Mouse (Mus musculus) limb, embryonic 15.5 days (tissue): ENCODE results near the gene Rbm14. TPM values are rescaled to one million over a fixed set of nuclear protein-coding genes. Genes with fewer than 3 reads are reported as not detected.
"Not testable (repeated sequence)": the region's sequence is repeated elsewhere in the genome, so short reads cannot be mapped to it uniquely, and the experiment has no call there.

Experiments
- ATAC-seq: fragments of 200-750 bp; cut with Nextera tagmentation; 2 replicates; pipeline ENCODE4 v1.8.0; 2017; ENCODE audit warnings: low read depth, moderate TSS enrichment; ENCODE audit not compliant: insufficient number of reproducible peaks, low FRiP score, low TSS enrichment
- H3K27ac ChIP-seq: fragments of 300-500 bp; sonication (generic); 2 replicates; pipeline ENCODE4 v1.5.1; 2015; ENCODE audit warnings: moderate library complexity, mild to moderate bottlenecking, inconsistent platforms
- H3K27me3 ChIP-seq: fragments of 300-500 bp; sonication (generic); 2 replicates; pipeline ENCODE4 v1.6.1; 2015; ENCODE audit warnings: inconsistent platforms
- H3K36me3 ChIP-seq: fragments of 300-500 bp; sonication (generic); 2 replicates; pipeline ENCODE4 v1.6.1; 2015; ENCODE audit warnings: inconsistent platforms
- H3K4me1 ChIP-seq: fragments of 300-500 bp; sonication (generic); 2 replicates; pipeline ENCODE4 v1.6.1; 2015; ENCODE audit warnings: inconsistent platforms
- H3K4me2 ChIP-seq: fragments of 300-500 bp; sonication (generic); 2 replicates; pipeline ENCODE4 v1.6.1; 2015; ENCODE audit warnings: mild to moderate bottlenecking, inconsistent platforms
- H3K4me3 ChIP-seq: fragments of 300-500 bp; sonication (generic); 2 replicates; pipeline ENCODE4 v1.5.1; 2015; ENCODE audit warnings: mild to moderate bottlenecking, inconsistent platforms
- H3K9ac ChIP-seq: fragments of 300-500 bp; sonication (generic); 2 replicates; pipeline ENCODE4 v1.6.1; 2015; ENCODE audit warnings: inconsistent platforms
- H3K9me3 ChIP-seq: fragments of 300-500 bp; sonication (generic); 2 replicates; pipeline ENCODE4 v1.6.1; 2016; ENCODE audit warnings: inconsistent platforms
- WGBS: fragments of 180-500 bp; shearing (Covaris S2); methylation state at CpG from one replicate; pipeline ENCODE4 v1.1.7; 2015; 5-methylcytosine and 5-hydroxymethylcytosine counted together
- polyA plus RNA-seq: library from polyadenylated mRNA; unstranded; fragments of >200 nt; fragmentation: Nextera tagmentation; extraction: Ambion mirVana; gene quantifications from 2 replicates; pipeline ENCODE4 v1.2.1, GENCODE M21; 2015

Rbm14 gene
- polyA plus RNA-seq, 1 experiment from 2014 or later: 70.7 TPM

DNA sequence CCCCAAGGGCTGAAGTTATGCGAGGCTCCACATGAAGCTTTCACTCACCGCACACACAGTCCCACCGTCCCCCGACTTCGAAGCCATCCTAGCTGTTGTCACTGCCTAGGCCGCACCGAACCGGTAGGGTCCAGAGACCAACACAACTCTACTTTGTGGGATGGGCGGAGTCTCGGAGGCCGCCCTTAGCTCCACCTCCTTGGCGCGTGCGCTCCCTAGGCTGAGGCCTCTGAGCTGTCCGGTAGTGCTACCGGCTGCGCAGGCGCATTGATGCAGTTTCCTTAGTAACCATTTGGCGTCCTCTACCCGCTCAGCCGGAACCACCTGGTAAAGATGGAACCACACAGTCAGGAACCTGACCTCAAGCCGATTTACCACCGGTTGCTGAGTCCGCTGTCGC, 27.7 kb upstream of the Rbm14 start, which contains the start of the genes Ccs and Ccdc87:
Gene Ccs (minus strand): TSS at position 184 of the 400 bp plus-strand sequence.
Gene Ccdc87 (plus strand): TSS at position 218 of the 400 bp plus-strand sequence.
- peaks cover 16% of the 10 kb centered on the region for H3K4me1 ChIP-seq
- peaks cover 28% of the 10 kb centered on the region for H3K27me3 ChIP-seq
- 0 out of 2 replicates have a peak within 1 kb of the TSS, but pooled peaks have one; percentile 3 for H3K27ac ChIP-seq
- H3K36me3 ChIP-seq: no peaks in the 10 kb centered on the region
- peak within 1 kb of the TSS; percentile 66 for H3K9ac ChIP-seq
- peak; percentile 95 for ATAC-seq
- WGBS: under 1% methylated on average over 25 of the region's 25 CpGs
- peak within 1 kb of the TSS; percentile 63 for H3K4me3 ChIP-seq
- peak within 1 kb of the TSS; percentile 97 for H3K4me2 ChIP-seq
- H3K9me3 ChIP-seq: no peaks in the 10 kb centered on the region

DNA sequence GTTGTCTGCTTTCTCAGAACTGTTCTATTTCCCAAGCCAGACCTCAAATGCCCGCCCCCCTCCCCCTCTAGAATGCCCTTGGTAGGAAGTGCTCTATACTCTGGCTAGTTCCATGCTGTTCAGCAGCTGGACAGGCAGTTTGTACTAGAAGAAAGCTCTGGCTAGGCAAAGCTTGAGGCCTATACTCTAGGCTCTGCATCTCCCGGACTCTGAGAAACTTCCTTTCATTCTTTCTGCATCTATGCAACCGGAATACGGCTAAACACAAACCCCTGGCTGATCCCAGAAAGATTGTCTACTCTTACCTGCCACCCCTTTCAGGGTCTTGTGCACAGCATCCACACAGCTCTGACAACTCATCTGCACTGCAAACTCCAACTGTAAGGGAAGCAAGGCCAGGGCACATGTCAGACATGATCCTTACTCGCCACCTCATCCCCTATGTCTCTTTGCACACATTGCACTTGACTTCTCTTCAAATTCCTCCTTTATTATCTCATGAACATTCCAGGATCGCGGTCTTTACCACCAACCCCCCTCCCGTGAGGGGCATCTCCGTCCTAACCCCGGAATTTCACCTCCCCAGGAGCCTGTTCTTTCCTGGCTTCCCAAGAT, 27.2 kb upstream of the Rbm14 start:
- Histone ChIP-seq H3K27ac (0 out of 2 replicates have a peak overlapping the region, but pooled peaks have one; percentile 3), H3K9ac (peak overlapping the region; percentile 66), H3K9me3 (no peaks in the 10 kb centered on the region), H3K4me3 (peak overlapping the region; percentile 63), H3K27me3 (peaks cover 28% of the 10 kb centered on the region), H3K4me1 (peaks cover 16% of the 10 kb centered on the region), H3K4me2 (peak overlapping the region; percentile 97), H3K36me3 (no peaks in the 10 kb centered on the region)
- WGBS: 31% methylated on average over 10 of the region's 10 CpGs
- ATAC-seq: no peak

DNA sequence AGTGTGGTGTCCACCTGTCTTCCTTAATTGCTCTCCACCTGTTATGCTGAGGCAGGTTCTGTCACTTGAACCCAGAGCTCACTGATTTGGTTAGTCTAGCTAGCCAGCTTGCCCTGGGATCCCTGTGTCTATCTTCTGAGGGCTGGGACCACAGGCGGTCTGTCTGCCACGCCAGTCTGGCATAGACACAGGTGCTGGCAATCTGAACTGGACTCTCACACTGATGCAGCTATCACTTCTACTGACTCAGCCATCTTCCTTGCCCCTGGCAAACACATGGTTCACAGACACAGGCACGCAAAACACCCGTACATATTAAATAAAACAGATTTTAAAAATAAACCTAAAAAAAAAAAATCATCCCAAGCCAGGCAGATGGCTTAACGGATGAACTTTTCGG, 25.6 kb upstream of the Rbm14 start:
- ATAC-seq: no peak
- H3K36me3 ChIP-seq: peaks cover 7% of the 10 kb centered on the region; the same call in 1 of the 2 replicates
- 95% methylated on average over 6 of the region's 6 CpGs for WGBS

GRCm38 (mm10) chr19:4836096-4836495, 24.7 kb upstream of the Rbm14 start:
- 73% methylated on average over 2 of the region's 2 CpGs for WGBS
- no peak for ATAC-seq
- Histone ChIP-seq H3K4me1 (peaks cover 16% of the 10 kb centered on the region), H3K27me3 (peaks cover 15% of the 10 kb centered on the region), H3K4me3 (no peak overlapping the region), H3K9ac (no peak overlapping the region), H3K4me2 (no peak overlapping the region), H3K9me3 (no peaks in the 10 kb centered on the region), H3K27ac (no peak overlapping the region), H3K36me3 (peaks cover 7% of the 10 kb centered on the region; the same call in 1 of the 2 replicates)

More for the DNA sequence above, 25.6 kb upstream of the Rbm14 start:
- H3K27ac ChIP-seq: no peak overlapping the region
- peaks cover 25% of the 10 kb centered on the region for H3K27me3 ChIP-seq
- peaks cover 16% of the 10 kb centered on the region for H3K4me1 ChIP-seq
- H3K9me3 ChIP-seq: no peaks in the 10 kb centered on the region
- no peak overlapping the region for H3K4me2 ChIP-seq
- no peak overlapping the region for H3K4me3 ChIP-seq
- H3K9ac ChIP-seq: no peak overlapping the region

GRCm38 (mm10) chr19:4833977-4834376, 22.5 kb upstream of the Rbm14 start:
- Histone ChIP-seq H3K4me1 (peaks cover 9% of the 10 kb centered on the region), H3K4me2 (no peak overlapping the region), H3K36me3 (peaks cover 16% of the 10 kb centered on the region; the same call in 1 of the 2 replicates), H3K4me3 (no peak overlapping the region), H3K27ac (no peak overlapping the region), H3K27me3 (no peaks in the 10 kb centered on the region), H3K9me3 (no peaks in the 10 kb centered on the region), H3K9ac (no peak overlapping the region)
- no peak for ATAC-seq
- WGBS: 79% methylated on average over 8 of the region's 8 CpGs

GRCm38 (mm10) chr19:4829156-4829555, 17.7 kb upstream of the Rbm14 start:
- no peaks in the 10 kb centered on the region for H3K27me3 ChIP-seq
- H3K9ac ChIP-seq: no peak overlapping the region
- no peaks in the 10 kb centered on the region for H3K4me1 ChIP-seq
- H3K4me2 ChIP-seq: no peak overlapping the region
- ATAC-seq: no peak
- H3K4me3 ChIP-seq: no peak overlapping the region
- H3K36me3 ChIP-seq: peaks cover 34% of the 10 kb centered on the region
- H3K27ac ChIP-seq: no peak overlapping the region
- H3K9me3 ChIP-seq: no peaks in the 10 kb centered on the region
- WGBS: 55% methylated on average over 7 of the region's 7 CpGs

DNA sequence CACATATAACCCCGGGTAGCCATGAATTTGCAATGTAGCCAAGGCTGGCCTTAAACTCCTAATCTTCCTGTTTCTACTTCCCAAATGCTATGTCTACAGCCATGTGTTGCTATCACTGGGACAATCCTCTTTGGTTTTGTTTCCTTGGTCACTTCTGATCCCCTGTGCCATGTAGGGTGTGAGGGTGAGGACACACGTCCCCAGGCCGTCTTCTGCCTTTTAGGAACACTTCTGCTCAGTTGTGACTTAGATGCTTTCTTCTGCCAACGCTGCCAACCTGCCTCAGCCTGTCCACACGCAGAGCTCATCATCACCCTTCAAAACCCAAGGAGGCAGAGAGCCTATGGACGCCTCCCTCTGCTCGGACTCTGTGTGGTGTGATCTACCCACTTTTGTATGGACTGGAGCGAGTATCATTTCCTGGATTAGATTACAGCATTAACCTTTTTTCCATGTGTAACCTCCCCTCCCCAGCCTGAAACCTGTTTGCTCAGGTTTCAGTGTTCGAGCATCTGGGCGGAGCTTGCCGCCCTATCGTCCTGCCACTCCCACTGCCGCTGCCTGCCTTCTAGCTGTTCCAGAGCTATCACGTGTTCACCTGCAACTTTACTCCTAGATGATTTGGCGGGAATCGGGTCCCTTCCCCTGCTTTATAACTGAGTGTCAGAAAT, 17.1 kb upstream of the Rbm14 start:
- Histone ChIP-seq H3K9ac (no peak overlapping the region), H3K4me1 (no peaks in the 10 kb centered on the region), H3K4me2 (no peak overlapping the region), H3K36me3 (peaks cover 36% of the 10 kb centered on the region), H3K27me3 (no peaks in the 10 kb centered on the region), H3K27ac (no peak overlapping the region), H3K4me3 (no peak overlapping the region), H3K9me3 (no peaks in the 10 kb centered on the region)
- ATAC-seq: no peak
- 48% methylated on average over 16 of the region's 16 CpGs for WGBS

GRCm38 (mm10) chr19:4820678-4821303, 9.4 kb upstream of the Rbm14 start:
- peak; percentile 71; the same call in 1 of the 2 replicates for ATAC-seq
- no peak overlapping the region for H3K9ac ChIP-seq
- no peak overlapping the region for H3K4me3 ChIP-seq
- no peaks in the 10 kb centered on the region for H3K9me3 ChIP-seq
- WGBS: 59% methylated on average over 5 of the region's 5 CpGs
- no peaks in the 10 kb centered on the region for H3K27me3 ChIP-seq
- H3K36me3 ChIP-seq: peaks cover 18% of the 10 kb centered on the region
- H3K27ac ChIP-seq: no peak overlapping the region
- H3K4me1 ChIP-seq: peaks cover 3% of the 10 kb centered on the region; the same call in 1 of the 2 replicates
- no peak overlapping the region for H3K4me2 ChIP-seq

DNA sequence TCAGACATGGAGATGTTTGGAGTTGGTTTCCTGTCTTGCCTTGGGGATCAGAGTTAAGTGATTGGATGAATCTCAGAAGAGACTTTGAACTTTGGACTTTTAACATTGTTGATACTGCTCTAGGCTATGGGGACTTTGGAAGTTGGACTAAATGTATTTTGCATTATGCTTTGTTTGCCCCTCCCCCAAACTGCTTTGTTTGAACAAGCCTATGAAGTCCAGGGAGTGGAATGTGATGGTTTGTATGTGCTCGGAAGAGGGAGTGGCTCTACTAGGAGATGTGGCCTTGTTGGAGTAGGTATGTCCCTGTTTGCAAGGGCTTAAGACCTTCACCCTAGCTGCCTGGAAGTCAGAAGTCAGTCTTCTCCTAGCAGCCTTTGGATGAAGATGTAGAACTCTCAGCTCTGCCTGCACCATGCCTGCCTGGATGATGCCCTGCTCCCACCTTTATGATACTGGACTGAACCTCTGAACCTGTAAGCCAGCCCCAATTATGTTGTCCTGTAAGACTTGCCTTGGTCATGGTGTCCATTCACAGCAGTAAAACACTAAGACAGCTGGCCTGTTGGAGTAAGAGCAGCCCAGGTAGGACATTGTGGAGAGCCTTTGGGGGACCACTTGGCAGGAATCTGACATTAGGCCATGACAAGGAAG, 5.9 kb upstream of the Rbm14 start:
- no peak for ATAC-seq

DNA sequence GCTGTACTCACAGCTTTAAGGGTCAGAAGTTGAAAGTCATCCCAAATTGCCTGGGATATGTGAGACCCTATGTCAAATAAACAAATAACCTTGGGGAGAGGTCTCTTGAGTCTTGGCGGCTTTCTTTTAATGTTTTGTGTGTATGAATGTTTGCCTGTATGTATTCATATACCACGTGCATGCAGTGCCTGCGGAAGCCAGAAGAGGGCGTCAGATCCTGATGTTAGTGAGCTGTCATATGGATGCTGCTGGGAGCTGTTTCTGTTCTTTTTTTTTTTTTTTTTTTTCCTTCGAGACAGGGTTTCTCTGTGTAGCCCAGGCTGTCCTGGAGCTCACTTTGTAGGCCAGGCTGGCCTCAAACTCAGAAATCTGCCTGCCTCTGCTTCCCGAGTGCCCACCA, 1.6 kb upstream of the Rbm14 start:
- no peak overlapping the region for H3K27ac ChIP-seq
- no peak overlapping the region for H3K9ac ChIP-seq
- no peak overlapping the region for H3K4me2 ChIP-seq
- no peaks in the 10 kb centered on the region for H3K9me3 ChIP-seq
- H3K27me3 ChIP-seq: no peaks in the 10 kb centered on the region
- 83% methylated on average over 5 of the region's 6 CpGs for WGBS
- ATAC-seq: no peak
- H3K4me1 ChIP-seq: peaks cover 20% of the 10 kb centered on the region
- no peaks in the 10 kb centered on the region for H3K36me3 ChIP-seq
- H3K4me3 ChIP-seq: no peak overlapping the region

More for the DNA sequence above, 5.9 kb upstream of the Rbm14 start:
- Histone ChIP-seq H3K4me3 (no peak overlapping the region), H3K4me2 (no peak overlapping the region), H3K9me3 (no peaks in the 10 kb centered on the region), H3K36me3 (no peaks in the 10 kb centered on the region), H3K27ac (no peak overlapping the region), H3K9ac (no peak overlapping the region), H3K4me1 (peaks cover 3% of the 10 kb centered on the region; the same call in 1 of the 2 replicates), H3K27me3 (no peaks in the 10 kb centered on the region)
- WGBS: 52% methylated on average over 1 of the region's 1 CpGs

GRCm38 (mm10) chr19:4812334-4812949, 1.0 kb upstream of the Rbm14 start:
- H3K4me1 ChIP-seq: peaks cover 22% of the 10 kb centered on the region
- WGBS: 76% methylated on average over 8 of the region's 8 CpGs
- peak overlapping the region; percentile 97 for H3K27ac ChIP-seq
- H3K4me3 ChIP-seq: peak overlapping the region; percentile 87
- H3K9me3 ChIP-seq, H3K36me3 ChIP-seq, ATAC-seq, H3K27me3 ChIP-seq, H3K9ac ChIP-seq: not testable (repeated sequence)
- H3K4me2 ChIP-seq: peak overlapping the region; percentile 80
